Mouse (Mus musculus): ENCODE results near the gene A130010J15Rik. TPM values are rescaled to one million over a fixed set of nuclear protein-coding genes. Genes with fewer than 3 reads are reported as not detected.

Gene A130010J15Rik
- polyA plus RNA-seq (2014; fragmentation: Illumina TruSeq; extraction: RNeasy Lipid Tissue Mini Kit (QIAGEN cat#74804); ENCODE audit: low replicate concordance), result 17.8 TPM

DNA sequence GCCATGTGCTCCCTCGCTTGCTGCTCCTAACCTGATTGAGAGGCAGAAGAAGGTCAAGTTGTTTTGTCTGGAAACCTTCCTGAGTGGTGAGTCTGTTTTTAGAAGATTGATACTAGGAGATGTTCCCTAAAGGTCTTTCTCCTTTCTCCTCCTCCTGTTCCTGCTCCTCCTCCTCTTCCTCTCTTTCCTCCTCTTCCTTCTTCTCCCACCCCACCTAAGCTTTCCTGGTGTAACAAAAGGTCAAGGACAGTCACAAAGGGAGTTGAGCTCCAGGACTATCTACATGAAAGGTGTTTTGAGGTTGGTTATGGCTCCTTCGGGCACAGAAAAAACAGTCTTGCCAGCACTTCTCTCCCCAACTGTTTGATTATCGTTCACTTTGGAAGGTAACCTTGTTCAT is at the start of gene A130010J15Rik:
Gene A130010J15Rik (plus strand): TSS at position 301 of the 400 bp plus-strand sequence.

DNA sequence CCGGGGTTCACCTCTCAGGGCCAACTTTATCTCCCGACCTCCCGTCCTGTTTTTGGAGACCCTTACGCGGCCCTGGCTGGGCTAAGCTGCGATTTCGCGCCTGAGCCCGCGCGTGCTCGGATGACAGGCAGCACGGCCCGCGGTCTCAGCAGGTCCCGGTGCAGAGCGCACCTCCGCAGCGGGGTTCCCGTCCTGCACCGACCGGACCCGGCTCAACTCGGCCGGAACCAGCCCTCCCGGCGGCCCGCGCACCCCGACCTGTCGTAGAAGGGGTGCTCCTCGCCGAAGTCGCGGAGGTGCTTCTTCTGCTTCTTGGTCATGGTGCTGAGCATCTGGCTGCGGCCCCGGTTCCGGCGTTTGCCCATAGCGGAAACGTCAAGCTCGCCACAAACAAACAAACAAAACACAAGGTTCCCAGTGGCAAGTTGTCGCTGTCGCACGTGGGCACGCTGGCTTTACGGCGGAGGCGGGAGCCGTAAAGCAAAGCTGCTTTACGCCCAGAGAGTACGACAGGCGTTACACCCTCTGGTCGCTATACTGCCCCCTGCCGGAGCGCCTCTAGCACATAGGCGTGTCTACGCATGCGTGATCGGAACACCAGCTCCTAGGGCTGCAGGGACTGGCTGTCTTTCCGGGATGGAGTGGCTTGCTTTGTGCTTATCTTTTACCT is 37.9 kb upstream of the A130010J15Rik start, which contains the start of gene Diexf:
Gene Diexf (minus strand): TSS at position 487 of the 670 bp plus-strand sequence.

DNA sequence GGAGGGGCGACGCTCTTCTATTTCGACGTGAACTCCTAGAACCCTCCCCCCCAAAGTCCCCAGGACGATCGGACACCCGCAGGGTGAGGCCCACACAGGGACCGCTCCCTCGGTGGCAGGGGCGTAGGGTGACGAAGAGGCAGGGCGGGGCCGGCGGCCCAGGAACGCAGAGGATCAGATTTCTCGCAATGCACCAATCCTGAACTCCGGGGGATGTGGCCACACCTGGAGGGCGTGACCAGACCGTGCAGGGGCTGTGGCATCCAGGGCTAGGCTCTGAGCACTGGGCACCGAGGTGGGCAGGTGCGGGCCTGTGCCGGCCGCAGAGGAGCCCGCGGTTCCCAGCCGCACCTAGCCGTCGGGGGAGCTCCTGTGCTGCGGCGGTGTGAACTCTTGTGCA is 15.0 kb upstream of the A130010J15Rik start, which contains the start of gene Irf6:
Gene Irf6 (plus strand): TSS at position 240 of the 400 bp plus-strand sequence.

DNA sequence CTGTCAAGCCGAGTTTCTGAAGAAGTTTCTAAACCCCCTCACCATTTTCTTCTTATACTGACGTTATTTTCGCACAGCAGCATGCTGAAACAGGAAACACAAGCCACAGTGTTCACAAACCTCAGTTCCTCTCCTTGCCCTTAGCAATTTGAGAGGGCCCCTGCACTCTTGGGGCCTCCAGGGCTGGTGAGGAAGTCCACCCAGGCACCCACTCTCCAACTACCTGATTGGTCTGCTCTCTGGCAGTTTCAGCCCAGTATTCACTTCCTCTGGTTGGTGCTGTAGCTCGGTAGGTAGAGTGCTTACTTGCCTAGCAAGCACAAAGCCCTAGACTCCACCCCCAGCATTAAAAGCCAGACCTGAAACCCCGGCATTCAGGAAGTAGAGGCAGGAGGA is 33.5 kb downstream of the A130010J15Rik start, which contains the start of gene Traf3ip3:
Gene Traf3ip3 (minus strand): TSS at position 321 of the 396 bp plus-strand sequence.

DNA sequence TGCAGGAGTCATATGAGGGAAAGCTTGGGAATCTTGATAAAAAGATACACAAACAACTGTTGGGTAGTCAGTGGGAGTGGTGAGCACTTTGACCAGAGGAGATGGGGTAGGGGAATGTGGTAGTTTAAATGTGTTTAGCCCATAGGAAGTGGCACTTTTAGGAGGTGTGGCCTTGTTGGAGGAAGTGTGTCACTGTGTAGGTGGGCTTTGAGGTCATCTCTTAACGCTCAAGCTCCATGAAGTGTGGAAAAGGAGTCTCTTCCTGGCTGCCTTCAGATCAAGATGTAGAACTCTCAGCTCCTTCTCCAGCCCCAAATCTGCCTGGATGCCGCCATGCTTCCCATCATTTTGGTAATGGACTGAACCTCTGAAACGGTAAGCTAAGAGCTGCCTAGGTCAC is 39.7 kb downstream of the A130010J15Rik start, which contains the start of gene Lamb3:
Gene Lamb3 (plus strand): TSS at position 197 of the 400 bp plus-strand sequence.

Other genes starting within 250 kb of the A130010J15Rik start
- gene Syt14, start 132.3 kb upstream of the A130010J15Rik start, polyA plus RNA-seq (2014; fragmentation: Illumina TruSeq; extraction: RNeasy Lipid Tissue Mini Kit (QIAGEN cat#74804); ENCODE audit: low replicate concordance), result 0.74 TPM
- 6.9 TPM for gene Diexf, start 37.8 kb upstream of the A130010J15Rik start, polyA plus RNA-seq (2014; fragmentation: Illumina TruSeq; extraction: RNeasy Lipid Tissue Mini Kit (QIAGEN cat#74804); ENCODE audit: low replicate concordance)
- gene Irf6, start 14.9 kb upstream of the A130010J15Rik start, polyA plus RNA-seq (2014; fragmentation: Illumina TruSeq; extraction: RNeasy Lipid Tissue Mini Kit (QIAGEN cat#74804); ENCODE audit: low replicate concordance), result 234 TPM
- gene Traf3ip3, start 33.7 kb downstream of the A130010J15Rik start, polyA plus RNA-seq (2014; fragmentation: Illumina TruSeq; extraction: RNeasy Lipid Tissue Mini Kit (QIAGEN cat#74804); ENCODE audit: low replicate concordance), result 3.6 TPM
- gene Lamb3, start 39.7 kb downstream of the A130010J15Rik start, polyA plus RNA-seq (2014; fragmentation: Illumina TruSeq; extraction: RNeasy Lipid Tissue Mini Kit (QIAGEN cat#74804); ENCODE audit: low replicate concordance), result 1.9 TPM
- gene Hsd11b1, start 96.0 kb downstream of the A130010J15Rik start, polyA plus RNA-seq (2014; fragmentation: Illumina TruSeq; extraction: RNeasy Lipid Tissue Mini Kit (QIAGEN cat#74804); ENCODE audit: low replicate concordance), result 10.7 TPM
- gene G0s2, start 105.2 kb downstream of the A130010J15Rik start, polyA plus RNA-seq (2014; fragmentation: Illumina TruSeq; extraction: RNeasy Lipid Tissue Mini Kit (QIAGEN cat#74804); ENCODE audit: low replicate concordance), result not detected
- not detected for gene Camk1g, start 202.3 kb downstream of the A130010J15Rik start, polyA plus RNA-seq (2014; fragmentation: Illumina TruSeq; extraction: RNeasy Lipid Tissue Mini Kit (QIAGEN cat#74804); ENCODE audit: low replicate concordance)

Measured in small intestine, adult 10 weeks (tissue).